Mouse (Mus musculus) CH12.LX (cell line): Measurements from ENCODE around the gene Siah3. TPM values are rescaled to one million over a fixed set of nuclear protein-coding genes. Genes with fewer than 3 reads are reported as not detected.

ENCODE experiments used
- DNase-seq: peaks from one replicate; pipeline ENCODE4 v3.0.0-alpha.2; 2013; ENCODE audit errors: extremely low read depth
- H3K27ac ChIP-seq: 2 replicates; pipeline ENCODE4 v1.5.1; 2012; ENCODE audit warnings: low read depth, mild to moderate bottlenecking, control low read depth, moderate library complexity; ENCODE audit not compliant: insufficient read depth
- H3K27me3 ChIP-seq: replicated peaks from 2 replicates; pipeline ENCODE3; 2012; ENCODE audit warnings: inconsistent platforms
- H3K36me3 ChIP-seq, 2 experiments: replicated peaks in 1 of 2; 2 replicates each; pipeline versions ENCODE3 to v1.6.1; 2012; ENCODE audit warnings: inconsistent platforms in 1 of 2, low read length in 1 of 2, mild to moderate bottlenecking in 1 of 2, mixed read lengths in 1 of 2, moderate library complexity in 1 of 2; ENCODE audit not compliant: control insufficient read depth in 1 of 2, insufficient read depth in 1 of 2
- H3K4me1 ChIP-seq, 2 experiments: 2 replicates each; pipeline ENCODE4 v1.6.1; 2012; ENCODE audit warnings: inconsistent platforms in 1 of 2, moderate library complexity in 1 of 2; ENCODE audit not compliant: insufficient read depth in 2 of 2, control insufficient read depth in 1 of 2
- H3K4me2 ChIP-seq: 2 replicates; pipeline ENCODE4 v1.6.1; 2012; ENCODE audit warnings: low read depth, mild to moderate bottlenecking, control low read depth; ENCODE audit not compliant: poor library complexity, insufficient read depth, severe bottlenecking
- H3K4me3 ChIP-seq, 3 experiments: fragments of 150-350 bp in 1 of 3; sonication (generic) in 1 of 3; replicated peaks in 1 of 3; 2 replicates each; pipeline versions ENCODE3 to v1.5.1; 2011 to 2012; ENCODE audit warnings: low read depth in 2 of 3, low read length in 2 of 3, mild to moderate bottlenecking in 2 of 3, moderate library complexity in 2 of 3, control low read depth in 1 of 3, improper control_type of control experiment in 1 of 3, inconsistent platforms in 1 of 3, mixed read lengths in 1 of 3; ENCODE audit not compliant: poor library complexity in 1 of 3
- H3K79me2 ChIP-seq: replicated peaks from 2 replicates; pipeline ENCODE4 v1.6.1; 2012; ENCODE audit warnings: mild to moderate bottlenecking, moderate library complexity; ENCODE audit not compliant: control insufficient read depth, poor library complexity, insufficient read depth, severe bottlenecking; ENCODE audit errors: extremely low read depth
- H3K9ac ChIP-seq: 2 replicates; pipeline ENCODE4 v1.6.1; 2012; ENCODE audit warnings: low read depth, mild to moderate bottlenecking, control low read depth, moderate library complexity; ENCODE audit not compliant: insufficient read depth
- H3K9me3 ChIP-seq: replicated peaks from 2 replicates; pipeline ENCODE3; 2012; ENCODE audit warnings: low read length, inconsistent platforms, mixed read lengths
- BHLHE40 ChIP-seq: IDR thresholded peaks from 2 replicates; pipeline ENCODE4 v1.6.1; 2011; ENCODE audit warnings: mild to moderate bottlenecking, low read depth, low read length, improper control_type of control experiment
- CHD1 ChIP-seq: IDR thresholded peaks from 2 replicates; pipeline ENCODE4 v1.6.1; 2012; ENCODE audit warnings: low read depth, low read length, improper control_type of control experiment, inconsistent platforms
- CTCF ChIP-seq, 2 experiments: IDR thresholded peaks in 1 of 2; conservative IDR thresholded peaks in 1 of 2; 2 replicates each; pipeline ENCODE4 v1.5.1; 2011 to 2012; ENCODE audit warnings: low read depth in 2 of 2, low read length in 2 of 2, improper control_type of control experiment in 1 of 2, inconsistent platforms in 1 of 2, mild to moderate bottlenecking in 1 of 2, moderate library complexity in 1 of 2
- ELF1 ChIP-seq: IDR thresholded peaks from 2 replicates; pipeline ENCODE4 v1.6.1; 2014; ENCODE audit warnings: low read depth, mild to moderate bottlenecking, inconsistent platforms, low read length, improper control_type of control experiment
- EP300 ChIP-seq: IDR thresholded peaks from 2 replicates; pipeline ENCODE4 v1.6.1; 2011; ENCODE audit warnings: low read length, improper control_type of control experiment
- HCFC1 ChIP-seq: IDR thresholded peaks from 2 replicates; pipeline ENCODE4 v1.6.1; 2012; ENCODE audit warnings: low read depth, mild to moderate bottlenecking, inconsistent platforms, low read length, improper control_type of control experiment
- IRF4 ChIP-seq: IDR thresholded peaks from 2 replicates; pipeline ENCODE4 v1.6.1; 2014; ENCODE audit warnings: low read depth, mild to moderate bottlenecking, inconsistent platforms, low read length, improper control_type of control experiment
- JUN ChIP-seq: IDR thresholded peaks from 2 replicates; pipeline ENCODE4 v1.6.1; 2011; ENCODE audit warnings: low read depth, mild to moderate bottlenecking, low read length, improper control_type of control experiment, moderate library complexity; ENCODE audit not compliant: insufficient read depth
- KAT2A ChIP-seq: IDR thresholded peaks from 2 replicates; pipeline ENCODE4 v1.6.1; 2012; ENCODE audit warnings: low read length, improper control_type of control experiment, inconsistent platforms; ENCODE audit not compliant: insufficient replicate concordance
- MAZ ChIP-seq: IDR thresholded peaks from 2 replicates; pipeline ENCODE4 v1.6.1; 2012; ENCODE audit warnings: low read depth, mild to moderate bottlenecking, inconsistent platforms, low read length, improper control_type of control experiment, moderate library complexity
- NELFE ChIP-seq: IDR thresholded peaks from 2 replicates; pipeline ENCODE4 v1.6.1; 2011; ENCODE audit warnings: low read depth, low read length, improper control_type of control experiment
- POLR2A ChIP-seq: IDR thresholded peaks from 2 replicates; pipeline ENCODE4 v1.6.1; 2011; ENCODE audit warnings: low read depth, mild to moderate bottlenecking, improper control_type of control experiment, low read length
- RCOR1 ChIP-seq: conservative IDR thresholded peaks from 2 replicates; pipeline ENCODE4 v1.6.1; 2012; ENCODE audit warnings: low read depth, mild to moderate bottlenecking, inconsistent platforms, low read length, improper control_type of control experiment
- SMC3 ChIP-seq: IDR thresholded peaks from 2 replicates; pipeline ENCODE4 v1.6.1; 2011; ENCODE audit warnings: low read depth, low read length, improper control_type of control experiment
- TBP ChIP-seq: conservative IDR thresholded peaks from 2 replicates; pipeline ENCODE4 v1.6.1; 2011; ENCODE audit warnings: low read depth, low read length, improper control_type of control experiment
- TCF12 ChIP-seq: IDR thresholded peaks from 2 replicates; pipeline ENCODE4 v1.6.1; 2014; ENCODE audit warnings: low read depth, mild to moderate bottlenecking, inconsistent platforms, low read length, improper control_type of control experiment
- UBTF ChIP-seq: IDR thresholded peaks from 2 replicates; pipeline ENCODE4 v1.6.1; 2012; ENCODE audit warnings: low read depth, mild to moderate bottlenecking, inconsistent platforms, low read length, improper control_type of control experiment, moderate library complexity
- USF1 ChIP-seq: IDR thresholded peaks from 2 replicates; pipeline ENCODE4 v1.6.1; 2014; ENCODE audit warnings: low read depth, mild to moderate bottlenecking, inconsistent platforms, low read length, improper control_type of control experiment
- ZC3H11A ChIP-seq: IDR thresholded peaks from 2 replicates; pipeline ENCODE4 v1.6.1; 2012; ENCODE audit warnings: low read depth, mild to moderate bottlenecking, inconsistent platforms, low read length, improper control_type of control experiment
- ZMIZ1 ChIP-seq: IDR thresholded peaks from 2 replicates; pipeline ENCODE4 v1.6.1; 2012; ENCODE audit warnings: low read depth, mild to moderate bottlenecking, inconsistent platforms, low read length, improper control_type of control experiment
- dilution Hi-C: fragments of 300-500 bp; cut with MboI; formaldehyde crosslinking; loops from 2 replicates; pipeline ENCODE4 v1.14.3; 2020; ENCODE audit warnings: low sequenced_read_pairs; ENCODE audit not compliant: extremely low pct_unique_long_range_greater_than_20kb, extremely low pct_ligation_motif_present
- in situ Hi-C: fragments of 300-500 bp; cut with MboI; formaldehyde crosslinking; loops from 3 replicates; pipeline ENCODE4 v1.14.3; 2019; ENCODE audit warnings: low sequenced_read_pairs, low pct_ligation_motif_present, low pct_unique_long_range_greater_than_20kb, mixed read lengths
- polyA plus RNA-seq: library from polyadenylated mRNA; unstranded; fragments of >175 nt; gene quantifications from 2 replicates; pipeline ENCODE4 v1.2.1, GENCODE M21; 2012; ENCODE audit warnings: low read depth; ENCODE audit not compliant: insufficient read length
- total RNA-seq, 2 experiments: library from RNA; depleted of rRNA; stranded (reverse); fragments of 300-350 nt in 1 of 2; fragments of >200 nt in 1 of 2; gene quantifications; 2 replicates each; pipeline ENCODE4 v1.2.3; 2012 to 2014

The Siah3 gene
- total and polyA plus RNA-seq, 3 experiments: not detected

DNA sequence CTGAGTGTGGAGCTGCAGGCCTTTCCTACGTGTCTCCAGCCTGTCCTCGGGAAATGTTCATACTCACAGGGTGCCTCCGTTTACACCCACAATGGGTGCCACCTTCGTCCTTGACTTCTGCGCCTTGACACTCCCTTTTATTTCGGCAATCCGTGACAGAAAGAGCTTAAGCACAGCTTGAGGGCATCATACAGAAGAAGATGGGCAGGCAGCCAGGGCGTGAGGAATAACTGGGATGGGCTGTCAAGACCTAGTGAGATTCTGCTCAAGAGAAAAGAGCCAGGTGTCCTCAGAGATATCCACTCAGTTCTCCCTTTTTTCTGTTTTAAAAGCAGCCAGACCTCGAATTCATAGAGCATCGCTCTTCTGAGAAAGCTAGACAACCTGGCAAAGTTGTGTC lies 21.2 kb upstream of the Siah3 start:
- no peaks in the 10 kb centered on the region for H3K4me1 ChIP-seq
- no peak for TF ChIP-seq BHLHE40
- TF ChIP-seq ZMIZ1: no peak
- TF ChIP-seq ELF1: no peak
- TF ChIP-seq IRF4: no peak
- no peak for TF ChIP-seq UBTF
- TF ChIP-seq ZC3H11A: no peak
- TF ChIP-seq TCF12: no peak
- no peak for TF ChIP-seq MAZ
- no peak for TF ChIP-seq EP300
- no peak for TF ChIP-seq RCOR1
- TF ChIP-seq CHD1: no peak
- TF ChIP-seq TBP: no peak
- TF ChIP-seq USF1: no peak
- TF ChIP-seq HCFC1: no peak
- H3K9ac ChIP-seq: no peak overlapping the region
- H3K27me3 ChIP-seq: no peaks in the 10 kb centered on the region
- dilution Hi-C loops: no loop called here
- in situ Hi-C loops: no loop called here
- no peaks in the 10 kb centered on the region for H3K36me3 ChIP-seq
- DNase-seq: no peak
- H3K4me2 ChIP-seq: no peak overlapping the region
- H3K9me3 ChIP-seq: no peaks in the 10 kb centered on the region
- no peak overlapping the region for H3K27ac ChIP-seq
- H3K4me3 ChIP-seq: no peak overlapping the region
- H3K79me2 ChIP-seq: no peaks in the 10 kb centered on the region

DNA sequence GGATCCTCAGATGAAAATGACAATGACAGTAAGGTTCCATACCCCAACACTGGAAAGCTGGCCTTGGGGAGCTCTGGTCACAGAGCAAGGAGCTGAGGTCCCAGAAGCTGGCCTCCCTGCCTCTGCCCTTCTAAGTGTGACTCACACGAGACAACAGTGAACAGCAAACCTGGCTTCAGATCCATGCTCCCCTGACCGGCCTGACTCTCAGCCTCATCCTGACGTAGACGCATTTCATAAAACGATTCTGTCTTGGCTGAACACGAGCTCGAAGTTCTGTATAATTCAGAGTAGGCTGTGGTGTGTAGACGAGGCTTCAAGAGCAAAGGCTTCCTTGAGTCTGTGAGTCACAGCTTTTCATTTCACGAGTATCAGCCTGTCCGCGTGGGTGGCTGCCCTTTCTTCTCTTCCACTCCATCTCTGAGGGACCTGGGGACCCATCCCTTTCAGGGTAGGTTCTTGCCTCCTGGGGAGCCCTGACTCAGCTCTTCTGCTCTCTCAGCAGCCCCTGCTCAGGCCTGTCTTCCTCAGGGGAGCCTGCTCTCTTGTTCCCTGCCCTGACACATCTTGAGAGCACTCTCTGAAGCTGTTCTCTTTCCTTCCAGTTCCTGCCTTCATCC lies 11.2 kb upstream of the Siah3 start:
- Histone ChIP-seq H3K4me2 (no peak overlapping the region), H3K36me3 (no peaks in the 10 kb centered on the region), H3K9ac (peak overlapping the region; percentile 17; the same call in 1 of the 2 replicates), H3K4me3 (no peak overlapping the region), H3K27ac (no peak overlapping the region), H3K27me3 (no peaks in the 10 kb centered on the region), H3K4me1 (peaks cover 15 to 46% of the 10 kb centered on the region in 2 experiments), H3K79me2 (no peaks in the 10 kb centered on the region), H3K9me3 (no peaks in the 10 kb centered on the region)
- in situ Hi-C loops: no loop called here
- no peak for TF ChIP-seq ELF1
- no peak for TF ChIP-seq CTCF (conservative IDR thresholded peaks at IDR 0.05 in 1 of 2, IDR thresholded peaks at IDR 0.05 in 1 of 2; ENCODE audit: low read depth in 2 of 2, low read length in 2 of 2)
- no peak for TF ChIP-seq ZC3H11A
- TF ChIP-seq RCOR1: no peak
- TF ChIP-seq CHD1: no peak
- no peak for TF ChIP-seq POLR2A
- no peak for TF ChIP-seq KAT2A
- TF ChIP-seq HCFC1: no peak
- no peak for TF ChIP-seq NELFE
- TF ChIP-seq UBTF: no peak
- TF ChIP-seq SMC3: no peak
- no peak for TF ChIP-seq ZMIZ1
- no peak for TF ChIP-seq JUN
- peak; percentile 20 for DNase-seq
- dilution Hi-C loops: no loop called here
